Mouse (Mus musculus) testis, adult 2 months (tissue): Measurements from ENCODE around the gene Tmem236. TPM values are rescaled to one million over a fixed set of nuclear protein-coding genes. Genes with fewer than 3 reads are reported as not detected.

Experiments
- H3K27ac ChIP-seq: fragments of 200-500 bp; 2 replicates; pipeline ENCODE4 v1.5.1; 2012; ENCODE audit warnings: low read depth, low read length; ENCODE audit not compliant: control insufficient read depth, insufficient read depth
- H3K27me3 ChIP-seq: fragments of 200-500 bp; 2 replicates; pipeline ENCODE4 v1.6.1; 2012; ENCODE audit warnings: mild to moderate bottlenecking, low read length, moderate library complexity; ENCODE audit not compliant: control insufficient read depth, insufficient read depth
- H3K36me3 ChIP-seq: fragments of 200-500 bp; 2 replicates; pipeline ENCODE4 v1.6.1; 2012; ENCODE audit warnings: mild to moderate bottlenecking, low read length; ENCODE audit not compliant: control insufficient read depth, insufficient read depth
- H3K4me1 ChIP-seq: fragments of 200-500 bp; 2 replicates; pipeline ENCODE4 v1.6.1; 2012; ENCODE audit warnings: low read length; ENCODE audit not compliant: control insufficient read depth, insufficient read depth
- H3K4me3 ChIP-seq: fragments of 200-500 bp; 2 replicates; pipeline ENCODE4 v1.5.1; 2012; ENCODE audit warnings: low read depth, mild to moderate bottlenecking, low read length, moderate library complexity, mixed read lengths; ENCODE audit not compliant: control insufficient read depth
- CTCF ChIP-seq: fragments of 200-500 bp; IDR thresholded peaks from 2 replicates; pipeline ENCODE4 v1.5.1; 2012; ENCODE audit warnings: low read depth, mild to moderate bottlenecking, inconsistent platforms, low read length, moderate library complexity; ENCODE audit not compliant: control insufficient read depth, insufficient read depth, insufficient replicate concordance
- POLR2A ChIP-seq: fragments of 200-500 bp; IDR thresholded peaks from 2 replicates; pipeline ENCODE4 v1.6.1; 2012; ENCODE audit warnings: low read depth, mild to moderate bottlenecking, inconsistent platforms, low read length, moderate library complexity; ENCODE audit not compliant: control insufficient read depth
- polyA plus RNA-seq: library from polyadenylated mRNA; depleted of rRNA; stranded (reverse); fragments of >200 nt; gene quantifications from 2 replicates; pipeline ENCODE4 v1.2.3, GENCODE M21; 2012

The Tmem236 gene
- polyA plus RNA-seq, 1 experiment: 0.61 TPM

GRCm38 (mm10) chr2:14233983-14234382 is 59.7 kb downstream of the Tmem236 start:
- H3K4me3 ChIP-seq: no peak overlapping the region
- TF ChIP-seq POLR2A: no peak
- TF ChIP-seq CTCF: no peak
- H3K36me3 ChIP-seq: no peaks in the 10 kb centered on the region
- H3K27ac ChIP-seq: no peak overlapping the region
- H3K4me1 ChIP-seq: 0 out of 2 replicates have a peak, but pooled peaks cover 2% of the 10 kb centered on the region
- H3K27me3 ChIP-seq: no peaks in the 10 kb centered on the region

DNA sequence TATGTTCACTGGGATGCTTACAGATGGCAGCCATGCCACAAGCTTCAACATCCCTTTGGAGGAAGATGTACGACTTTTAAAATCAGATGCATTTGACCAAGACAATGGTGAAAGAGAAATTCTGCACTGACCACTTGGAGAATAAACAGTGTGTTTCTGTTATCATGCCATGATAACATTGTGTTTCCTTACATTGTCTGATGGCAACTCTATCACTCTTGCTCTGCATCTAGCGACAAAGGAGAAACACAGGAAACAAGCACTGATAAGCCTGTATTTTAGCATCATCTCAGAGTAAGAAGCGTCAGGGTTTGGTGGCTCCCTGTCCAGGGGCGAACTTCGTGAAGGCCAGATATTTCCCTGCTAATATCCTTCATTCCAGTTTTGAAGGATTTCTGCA is 61.0 kb downstream of the Tmem236 start:
- H3K4me1 ChIP-seq: no peaks in the 10 kb centered on the region
- no peaks in the 10 kb centered on the region for H3K27me3 ChIP-seq
- no peaks in the 10 kb centered on the region for H3K36me3 ChIP-seq
- TF ChIP-seq POLR2A (no peak), CTCF (no peak)
- no peak overlapping the region for H3K27ac ChIP-seq
- H3K4me3 ChIP-seq: no peak overlapping the region

- TF ChIP-seq CTCF (no peak), POLR2A (no peak)
- no peaks in the 10 kb centered on the region for H3K27me3 ChIP-seq
These were observed 62.6 kb downstream of the Tmem236 start for GRCm38 (mm10) chr2:14236920-14237319.

GRCm38 (mm10) chr2:14237723-14238122 is 63.4 kb downstream of the Tmem236 start:
- no peaks in the 10 kb centered on the region for H3K27me3 ChIP-seq
- TF ChIP-seq POLR2A: no peak
- no peak for TF ChIP-seq CTCF
- H3K4me3 ChIP-seq: no peak overlapping the region
- H3K36me3 ChIP-seq: no peaks in the 10 kb centered on the region
- H3K4me1 ChIP-seq: no peaks in the 10 kb centered on the region
- peak overlapping the region; percentile 17; the same call in 1 of the 2 replicates for H3K27ac ChIP-seq

More at GRCm38 (mm10) chr2:14236920-14237319, 62.6 kb downstream of the Tmem236 start:
- Histone ChIP-seq H3K4me1 (no peaks in the 10 kb centered on the region), H3K4me3 (no peak overlapping the region), H3K27ac (no peak overlapping the region), H3K36me3 (no peaks in the 10 kb centered on the region)

DNA sequence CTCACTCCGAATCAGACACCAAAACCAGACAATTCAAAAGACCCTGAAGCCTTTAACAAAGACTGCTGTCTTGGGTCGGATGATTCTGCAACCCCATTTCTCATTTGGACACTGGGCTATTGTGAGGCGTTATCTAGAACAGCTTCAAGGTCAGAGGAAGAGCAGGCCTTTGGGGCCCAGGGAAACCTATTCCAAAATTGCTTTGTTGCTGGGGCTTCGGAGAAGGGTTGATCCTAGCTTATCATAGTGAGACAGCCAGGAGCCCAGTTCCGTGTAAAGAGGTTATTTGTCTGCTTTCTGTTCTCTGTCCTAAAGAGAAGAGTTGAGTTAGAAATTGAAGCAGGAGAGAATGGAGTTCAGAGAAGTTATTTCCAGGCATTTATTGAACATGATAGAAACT is 64.8 kb downstream of the Tmem236 start:
- H3K4me1 ChIP-seq: no peaks in the 10 kb centered on the region
- H3K36me3 ChIP-seq: no peaks in the 10 kb centered on the region
- no peaks in the 10 kb centered on the region for H3K27me3 ChIP-seq
- no peak overlapping the region for H3K27ac ChIP-seq
- no peak for TF ChIP-seq POLR2A
- TF ChIP-seq CTCF: no peak
- H3K4me3 ChIP-seq: no peak overlapping the region

DNA sequence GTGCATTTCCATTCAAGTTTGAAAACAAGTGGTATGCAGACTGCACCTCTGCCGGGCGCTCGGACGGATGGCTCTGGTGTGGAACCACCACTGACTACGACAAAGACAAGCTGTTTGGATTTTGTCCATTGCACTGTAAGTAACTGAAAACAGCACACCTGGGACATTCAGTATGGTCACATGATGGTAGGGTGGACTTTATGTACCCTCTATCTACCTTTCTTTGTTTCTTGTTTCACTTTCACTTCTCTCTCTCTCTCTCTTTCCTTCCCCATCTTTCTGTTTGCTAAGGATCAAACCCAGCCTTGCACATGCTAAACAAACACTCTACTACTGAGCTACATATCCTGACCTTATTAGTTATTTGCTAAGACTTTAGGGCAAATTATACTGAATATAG is 69.8 kb downstream of the Tmem236 start:
- Histone ChIP-seq H3K4me3 (no peak overlapping the region), H3K36me3 (no peaks in the 10 kb centered on the region), H3K27ac (no peak overlapping the region), H3K27me3 (no peaks in the 10 kb centered on the region), H3K4me1 (no peaks in the 10 kb centered on the region)
- TF ChIP-seq CTCF: no peak

GRCm38 (mm10) chr2:14244668-14245067 is 70.3 kb downstream of the Tmem236 start:
- H3K4me1 ChIP-seq: no peaks in the 10 kb centered on the region
- no peaks in the 10 kb centered on the region for H3K27me3 ChIP-seq
- no peak overlapping the region for H3K4me3 ChIP-seq
- no peaks in the 10 kb centered on the region for H3K36me3 ChIP-seq
- H3K27ac ChIP-seq: no peak overlapping the region
- TF ChIP-seq POLR2A: no peak
- no peak for TF ChIP-seq CTCF
